Mouse (Mus musculus) liver, embryonic 14.5 days (tissue): ENCODE results near the gene Lmo1.

Source experiments
- CTCF ChIP-seq: IDR thresholded peaks from 2 replicates; pipeline ENCODE4 v1.5.1; 2016; ENCODE audit warnings: antibody characterized with exemption, low read depth, control low read depth
- EP300 ChIP-seq: IDR thresholded peaks from 2 replicates; pipeline ENCODE4 v1.6.1; 2016; ENCODE audit warnings: antibody characterized with exemption, low read depth

- TF ChIP-seq CTCF, result no peak
- TF ChIP-seq EP300, result no peak
These were observed 33.3 kb downstream of the Lmo1 start for GRCm38 (mm10) chr7:109141753-109142152.
